Mouse (Mus musculus): ENCODE measurements at regions not wholly inside any gene's neighbourhood (a gene's known extent, or its start where the extent isn't known, plus 50 kb on each side); places are given as distances from the start of the nearest gene placed in this dataset.

DNA sequence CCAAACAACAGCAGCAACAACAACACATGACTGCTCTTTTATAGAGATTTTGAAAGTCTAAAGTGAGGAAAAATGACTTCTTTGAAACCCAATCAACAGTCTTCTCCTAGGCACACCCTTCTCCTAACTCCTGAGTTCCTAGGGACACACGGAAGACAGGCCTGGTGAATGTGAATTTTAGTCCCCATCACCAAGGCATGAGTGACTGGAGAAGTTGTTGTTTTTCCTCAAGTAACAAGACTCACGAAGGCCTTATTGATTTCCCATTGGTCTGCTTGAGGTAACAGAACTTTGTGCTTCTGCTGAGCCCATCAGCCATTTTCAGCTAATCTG lies 209.2 kb upstream of the Pfn2 start:
- TF ChIP-seq EP300 (IDR thresholded peaks at IDR 0.05; ENCODE audit: low read depth) = no peak
- no peak for TF ChIP-seq CTCF (IDR thresholded peaks at IDR 0.05; ENCODE audit: low read depth)

All from liver, embryonic 14.5 days (tissue).